Mouse (Mus musculus) embryonic facial prominence, embryonic 13.5 days (tissue): ENCODE measurements at regions not wholly inside any gene's neighbourhood (a gene's known extent, or its start where the extent isn't known, plus 50 kb on each side); places are given as distances from the start of the nearest gene placed in this dataset.
"Not testable (repeated sequence)": the region's sequence is repeated elsewhere in the genome, so short reads cannot be mapped to it uniquely, and the experiment has no call there.

Experiments
- ATAC-seq: fragments of 200-750 bp; cut with Nextera tagmentation; 2 replicates; pipeline ENCODE4 v1.8.0; 2017; ENCODE audit warnings: low read depth; ENCODE audit not compliant: insufficient number of reproducible peaks, insufficient read depth, low FRiP score, low TSS enrichment
- H3K27ac ChIP-seq: fragments of 300-500 bp; sonication (generic); 2 replicates; pipeline ENCODE4 v1.5.1; 2015; ENCODE audit warnings: moderate library complexity, mild to moderate bottlenecking, inconsistent platforms
- H3K27me3 ChIP-seq: fragments of 300-500 bp; sonication (generic); 2 replicates; pipeline ENCODE4 v1.6.1; 2015; ENCODE audit warnings: mild to moderate bottlenecking, inconsistent platforms
- H3K36me3 ChIP-seq: fragments of 300-500 bp; sonication (generic); 2 replicates; pipeline ENCODE4 v1.6.1; 2015; ENCODE audit warnings: mild to moderate bottlenecking, inconsistent platforms
- H3K4me1 ChIP-seq: fragments of 300-500 bp; sonication (generic); 2 replicates; pipeline ENCODE4 v1.6.1; 2015; ENCODE audit warnings: inconsistent platforms
- H3K4me2 ChIP-seq: fragments of 300-500 bp; sonication (generic); 2 replicates; pipeline ENCODE4 v1.6.1; 2015; ENCODE audit warnings: moderate library complexity, mild to moderate bottlenecking, inconsistent platforms
- H3K4me3 ChIP-seq: fragments of 300-500 bp; sonication (generic); 2 replicates; pipeline ENCODE4 v1.5.1; 2015; ENCODE audit warnings: mild to moderate bottlenecking, inconsistent platforms
- H3K9ac ChIP-seq: fragments of 300-500 bp; sonication (generic); 2 replicates; pipeline ENCODE4 v1.6.1; 2015; ENCODE audit warnings: mild to moderate bottlenecking, inconsistent platforms
- H3K9me3 ChIP-seq: fragments of 300-500 bp; sonication (generic); 2 replicates; pipeline ENCODE4 v1.6.1; 2016; ENCODE audit warnings: inconsistent platforms
- WGBS: fragments of 180-500 bp; shearing (Covaris S2); methylation state at CpG from one replicate; pipeline ENCODE4 v1.1.7; 2015; ENCODE audit warnings: mixed read lengths; 5-methylcytosine and 5-hydroxymethylcytosine counted together

DNA sequence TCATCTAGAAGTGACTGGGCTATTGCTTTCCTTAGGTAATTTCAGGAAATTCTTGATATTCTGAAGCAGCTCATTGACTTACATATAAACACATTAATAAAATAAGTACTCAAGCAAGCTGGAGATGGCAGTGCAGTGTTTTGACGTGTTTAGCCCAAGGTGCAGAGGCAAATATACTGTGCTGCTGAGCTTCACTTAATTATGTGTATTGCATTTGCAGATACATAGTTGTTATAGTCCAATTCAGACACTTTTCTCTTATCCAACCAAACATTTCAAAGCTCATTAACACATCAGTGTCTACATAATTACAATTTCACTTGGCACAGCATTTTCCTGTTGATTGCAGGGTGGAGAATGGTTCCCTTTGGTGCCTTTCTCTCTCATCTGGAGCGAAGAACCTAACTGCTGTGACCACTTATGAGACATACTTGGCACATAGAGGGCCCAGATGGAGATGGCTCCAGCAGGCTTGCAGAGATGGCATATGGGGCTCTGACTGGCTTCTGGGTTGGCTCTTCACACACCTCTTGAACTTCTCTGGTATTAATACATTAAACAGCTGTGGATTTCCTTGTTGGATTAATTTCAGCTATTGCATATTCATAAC lies 803.9 kb upstream of the Gm10800 start:
- no peak for ATAC-seq
- Histone ChIP-seq H3K4me1 (no peaks in the 10 kb centered on the region), H3K4me3 (no peak overlapping the region), H3K27me3 (no peaks in the 10 kb centered on the region), H3K36me3 (no peaks in the 10 kb centered on the region), H3K9me3 (no peaks in the 10 kb centered on the region), H3K27ac (no peak overlapping the region), H3K9ac (no peak overlapping the region), H3K4me2 (no peak overlapping the region)
- WGBS, result 76% methylated on average over 2 of the region's 2 CpGs

GRCm38 (mm10) chr2:99431254-99431653 lies 764.2 kb upstream of the Gm10800 start:
- Histone ChIP-seq H3K27me3 (no peaks in the 10 kb centered on the region), H3K4me3 (no peak overlapping the region), H3K27ac (no peak overlapping the region), H3K36me3 (no peaks in the 10 kb centered on the region), H3K4me1 (no peaks in the 10 kb centered on the region), H3K9me3 (no peaks in the 10 kb centered on the region), H3K9ac (no peak overlapping the region), H3K4me2 (no peak overlapping the region)
- ATAC-seq, result no peak

- Histone ChIP-seq H3K36me3 (no peaks in the 10 kb centered on the region), H3K27ac (no peak overlapping the region), H3K9ac (no peak overlapping the region), H3K27me3 (no peaks in the 10 kb centered on the region), H3K4me1 (no peaks in the 10 kb centered on the region), H3K4me2 (no peak overlapping the region), H3K4me3 (no peak overlapping the region), H3K9me3 (no peaks in the 10 kb centered on the region)
- WGBS, result 74% methylated on average over 2 of the region's 2 CpGs
- no peak for ATAC-seq
Observed at GRCm38 (mm10) chr2:99430511-99430910, 763.4 kb upstream of the Gm10800 start.

DNA sequence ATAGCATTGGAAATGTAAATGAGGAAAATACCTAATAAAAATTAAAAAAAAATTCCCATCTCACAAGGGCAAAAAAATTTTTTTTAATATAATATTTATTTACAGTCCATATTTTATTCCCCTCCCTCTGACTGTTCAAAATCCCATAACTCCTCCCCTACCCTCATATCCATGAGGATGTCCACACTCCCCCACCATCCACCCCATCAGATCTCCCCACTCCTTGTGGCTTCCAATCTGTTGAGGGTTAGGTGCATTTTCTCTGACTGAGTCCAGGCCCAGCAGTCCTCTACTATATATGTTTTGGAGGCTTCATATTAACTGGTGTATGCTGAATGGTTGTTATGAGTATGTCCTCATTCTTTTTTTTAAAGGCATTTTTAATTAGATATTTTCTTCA lies 754.5 kb upstream of the Gm10800 start:
- H3K9ac ChIP-seq, result no peak overlapping the region
- no peaks in the 10 kb centered on the region for H3K4me1 ChIP-seq
- no peak overlapping the region for H3K4me2 ChIP-seq
- H3K27ac ChIP-seq, result no peak overlapping the region
- peak; percentile 56; the same call in 1 of the 2 replicates for ATAC-seq
- no peaks in the 10 kb centered on the region for H3K9me3 ChIP-seq
- H3K27me3 ChIP-seq, result no peaks in the 10 kb centered on the region
- no peak overlapping the region for H3K4me3 ChIP-seq
- H3K36me3 ChIP-seq, result no peaks in the 10 kb centered on the region

- no peak for ATAC-seq
- WGBS, result 39% methylated on average over 1 of the region's 1 CpGs
- Histone ChIP-seq H3K9me3 (no peaks in the 10 kb centered on the region), H3K9ac (no peak overlapping the region), H3K4me2 (no peak overlapping the region), H3K27me3 (no peaks in the 10 kb centered on the region), H3K27ac (no peak overlapping the region), H3K36me3 (no peaks in the 10 kb centered on the region), H3K4me3 (no peak overlapping the region), H3K4me1 (no peaks in the 10 kb centered on the region)
Observed at GRCm38 (mm10) chr2:99409483-99409882, 742.4 kb upstream of the Gm10800 start.

DNA sequence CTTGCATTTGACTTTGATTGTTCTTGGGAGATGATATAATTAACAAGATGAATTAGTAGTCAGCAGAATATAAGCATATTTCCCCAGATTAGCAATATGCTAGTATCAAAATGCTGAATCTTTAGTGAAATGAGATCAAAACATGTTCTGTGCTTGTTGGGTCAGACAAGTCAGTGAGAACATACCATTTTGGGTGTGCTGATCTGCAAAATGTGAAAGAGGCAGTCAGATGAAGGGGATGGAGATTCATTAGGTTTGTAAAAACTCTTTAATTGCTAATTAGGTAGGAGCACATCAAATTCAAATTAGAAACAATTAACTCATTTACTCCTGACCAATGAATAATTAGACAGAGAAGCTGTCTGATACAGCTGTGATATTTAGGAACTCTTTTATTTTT lies 712.6 kb upstream of the Gm10800 start:
- ATAC-seq, result no peak
- Histone ChIP-seq H3K4me1 (no peaks in the 10 kb centered on the region), H3K4me2 (no peak overlapping the region), H3K9ac (no peak overlapping the region), H3K9me3 (no peaks in the 10 kb centered on the region), H3K36me3 (no peaks in the 10 kb centered on the region), H3K27ac (no peak overlapping the region), H3K4me3 (no peak overlapping the region), H3K27me3 (no peaks in the 10 kb centered on the region)

- H3K27me3 ChIP-seq, H3K4me1 ChIP-seq, H3K9me3 ChIP-seq, H3K4me2 ChIP-seq, H3K9ac ChIP-seq, H3K36me3 ChIP-seq, H3K27ac ChIP-seq, ATAC-seq, H3K4me3 ChIP-seq: not testable (repeated sequence)
- 79% methylated on average over 3 of the region's 3 CpGs for WGBS
Observed at GRCm38 (mm10) chr2:99363651-99364050, 696.5 kb upstream of the Gm10800 start.

DNA sequence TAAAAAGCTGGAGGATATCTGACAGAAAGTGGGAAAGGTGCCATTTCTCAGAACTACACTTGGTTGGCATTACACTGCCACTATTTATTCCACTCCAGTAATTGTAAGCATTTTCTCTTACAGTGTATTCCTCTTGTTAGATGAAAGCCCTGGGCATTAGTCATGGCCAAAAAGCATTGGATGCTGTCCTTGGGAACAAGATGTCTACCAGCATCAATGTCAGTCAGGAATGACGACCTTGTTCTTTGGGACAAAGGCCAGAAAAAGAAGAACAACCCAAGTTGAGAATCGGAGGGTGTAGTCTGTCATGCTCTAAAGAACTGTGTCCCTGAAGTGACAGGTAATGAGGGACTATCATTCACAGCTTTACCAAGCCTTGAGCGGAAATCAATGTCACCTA lies 662.1 kb upstream of the Gm10800 start:
- ATAC-seq, result no peak
- no peak overlapping the region for H3K4me3 ChIP-seq
- WGBS, result 86% methylated on average over 3 of the region's 3 CpGs

More for the DNA sequence above, 662.1 kb upstream of the Gm10800 start:
- no peaks in the 10 kb centered on the region for H3K9me3 ChIP-seq
- H3K4me2 ChIP-seq, result no peak overlapping the region
- no peaks in the 10 kb centered on the region for H3K4me1 ChIP-seq
- no peaks in the 10 kb centered on the region for H3K36me3 ChIP-seq
- H3K27ac ChIP-seq, result no peak overlapping the region
- no peak overlapping the region for H3K9ac ChIP-seq
- H3K27me3 ChIP-seq, result no peaks in the 10 kb centered on the region
